Mouse (Mus musculus) inflammation-experienced regulatory T-cells, adult 6 months (primary cell): ENCODE measurements at regions not wholly inside any gene's neighbourhood (a gene's known extent, or its start where the extent isn't known, plus 50 kb on each side); places are given as distances from the start of the nearest gene placed in this dataset.
"Not testable (repeated sequence)": the region's sequence is repeated elsewhere in the genome, so short reads cannot be mapped to it uniquely, and the experiment has no call there.

Experiments
- ATAC-seq: one replicate; pipeline ENCODE4 v1.8.0; 2017

GRCm38 (mm10) chrX:50602461-50602875, 174.2 kb upstream of the Olfr1324 start:
- peak; percentile 18 for ATAC-seq

DNA sequence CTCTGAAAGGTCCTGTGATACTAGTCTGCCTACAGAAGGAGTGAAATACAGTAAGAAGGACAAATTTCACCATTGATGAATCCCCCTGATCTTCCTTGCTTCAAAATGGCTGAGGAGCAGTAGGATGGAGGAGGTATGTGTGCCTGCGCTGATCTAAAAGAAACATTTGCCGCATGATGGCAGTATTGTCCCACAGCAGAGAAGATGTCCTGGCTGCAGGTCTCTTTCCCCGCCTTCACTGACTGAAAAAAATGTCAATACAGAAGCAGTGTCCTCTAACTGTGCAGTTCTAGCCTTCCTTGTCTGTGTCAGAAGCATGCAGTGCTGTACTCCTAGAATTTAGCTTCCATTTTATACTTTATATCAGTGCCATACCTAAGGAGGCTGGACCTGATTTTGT, 172.0 kb upstream of the Olfr1324 start:
- not testable (repeated sequence) for ATAC-seq

GRCm38 (mm10) chrX:50599780-50600179, 171.5 kb upstream of the Olfr1324 start:
- ATAC-seq, result peak; percentile 40

GRCm38 (mm10) chrX:50597626-50598025, 169.3 kb upstream of the Olfr1324 start:
- not testable (repeated sequence) for ATAC-seq

GRCm38 (mm10) chrX:50597105-50597504, 168.8 kb upstream of the Olfr1324 start:
- ATAC-seq, result no peak

DNA sequence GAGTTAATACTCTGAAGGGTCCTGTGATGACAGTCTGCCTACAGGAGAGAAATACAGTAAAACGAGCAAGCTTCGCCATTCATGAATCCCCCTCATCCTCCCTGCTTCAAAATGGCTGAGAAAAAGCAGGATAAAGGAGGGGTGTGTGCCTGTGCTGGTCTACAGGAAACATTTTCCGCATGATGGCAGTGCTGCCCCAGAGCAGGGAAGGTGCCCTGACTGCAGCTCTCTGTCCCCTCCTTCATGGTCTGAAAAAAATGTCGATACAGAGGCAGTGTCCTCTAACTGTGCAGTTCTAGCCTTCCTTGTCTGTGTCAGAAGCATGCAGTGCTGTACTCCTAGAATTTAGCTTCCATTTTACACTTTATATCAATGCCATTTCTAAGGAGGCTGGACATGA, 166.7 kb upstream of the Olfr1324 start:
- ATAC-seq, result not testable (repeated sequence)

DNA sequence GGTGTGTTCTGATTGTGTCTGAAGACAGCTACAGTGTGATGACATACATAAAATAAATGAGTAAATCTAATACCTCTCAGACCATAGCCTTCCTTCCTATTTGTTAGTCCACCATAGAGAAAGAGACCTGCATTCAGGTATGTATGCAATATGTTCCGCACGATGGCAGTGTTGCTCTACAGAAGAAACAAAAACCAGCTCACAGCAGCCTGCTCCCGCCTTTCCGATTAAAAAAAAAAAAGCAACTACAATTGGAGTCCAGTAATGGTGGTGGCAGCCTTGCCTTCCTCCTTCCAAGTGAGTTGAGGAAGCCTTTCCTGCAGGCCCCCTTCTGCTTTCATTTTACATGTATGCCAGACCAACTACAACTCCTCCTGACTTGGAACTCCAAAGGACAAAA, 163.2 kb upstream of the Olfr1324 start:
- no peak for ATAC-seq

DNA sequence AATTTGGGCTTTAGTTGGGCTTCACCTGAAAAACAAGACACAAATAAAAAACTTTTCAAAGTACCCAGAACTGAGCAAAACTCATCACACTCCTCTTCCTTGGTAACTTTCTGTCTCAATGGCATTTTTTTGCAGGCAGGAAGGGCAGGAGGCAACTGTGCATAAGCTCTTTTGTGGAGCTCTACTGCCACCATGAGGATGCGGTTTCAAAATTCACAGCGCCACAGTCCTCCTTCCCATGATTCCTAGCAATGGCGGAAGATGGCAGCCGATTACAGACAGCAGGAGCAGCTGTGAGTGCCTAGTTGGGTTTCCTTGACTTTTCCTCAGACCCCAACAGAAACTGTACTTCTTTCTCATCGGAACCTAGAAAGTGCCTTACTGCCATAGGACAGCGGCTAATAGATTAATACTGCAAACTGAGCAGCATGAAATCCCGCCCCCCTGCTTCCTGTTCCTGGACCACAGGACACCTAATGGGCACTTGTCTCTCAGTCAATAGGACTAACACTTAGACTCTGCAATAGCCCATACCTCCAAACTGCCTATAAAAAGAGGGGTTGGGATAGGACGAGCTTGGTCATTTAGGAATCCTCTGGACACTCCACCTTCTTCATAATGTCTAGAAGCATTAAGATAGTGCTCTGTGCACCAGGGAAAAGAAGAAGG, 162.5 kb upstream of the Olfr1324 start:
- ATAC-seq, result no peak

GRCm38 (mm10) chrX:50588892-50589291, 160.6 kb upstream of the Olfr1324 start:
- no peak for ATAC-seq

GRCm38 (mm10) chrX:50583741-50584580, 155.7 kb upstream of the Olfr1324 start:
- no peak for ATAC-seq

DNA sequence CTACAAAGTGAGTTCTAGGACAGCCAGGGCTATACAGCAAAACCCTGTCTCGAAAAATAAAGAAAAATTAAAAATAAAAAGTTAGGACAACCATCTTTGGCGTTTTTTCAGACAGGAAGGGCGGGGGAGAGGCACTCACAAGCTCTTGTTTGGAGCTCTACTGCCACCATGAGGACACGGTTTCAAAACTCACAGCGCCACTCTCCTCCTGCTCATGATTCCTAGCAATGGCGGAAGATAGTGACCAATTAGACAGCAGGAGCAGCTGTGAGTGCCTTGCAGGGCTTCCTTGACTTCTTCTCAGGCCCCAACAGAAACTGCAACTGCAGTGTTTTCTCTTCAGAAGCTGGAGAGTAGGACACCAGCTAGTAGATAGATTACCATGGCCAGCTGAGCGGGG, 151.9 kb upstream of the Olfr1324 start:
- no peak for ATAC-seq

- no peak for ATAC-seq
Observed at GRCm38 (mm10) chrX:50576824-50577223, 148.5 kb upstream of the Olfr1324 start.

GRCm38 (mm10) chrX:50572191-50573095, 144.1 kb upstream of the Olfr1324 start:
- not testable (repeated sequence) for ATAC-seq

DNA sequence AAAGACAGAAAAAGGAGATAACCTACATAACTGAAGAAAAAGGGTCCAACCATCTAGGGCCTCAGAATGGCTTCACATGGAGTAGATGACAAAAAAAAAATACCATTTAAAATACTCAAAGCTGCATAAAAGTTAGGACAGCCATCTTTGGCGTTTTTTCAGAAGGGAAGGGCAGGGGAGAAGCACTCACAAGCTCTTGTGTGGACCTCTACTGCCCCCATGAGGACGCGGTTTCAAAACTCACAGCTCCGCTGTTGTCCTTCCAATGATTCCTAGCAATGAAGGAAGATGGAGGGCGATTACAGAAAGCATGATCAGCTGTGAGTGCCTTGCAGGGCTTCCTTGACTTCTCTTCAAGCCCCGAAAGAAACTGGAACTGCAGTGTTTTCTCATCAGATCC, 140.8 kb upstream of the Olfr1324 start:
- no peak for ATAC-seq

GRCm38 (mm10) chrX:50566345-50566744, 138.0 kb upstream of the Olfr1324 start:
- ATAC-seq, result no peak

- ATAC-seq, result not testable (repeated sequence)
Observed at GRCm38 (mm10) chrX:50565031-50565430, 136.7 kb upstream of the Olfr1324 start.

- peak; percentile 60 for ATAC-seq
Observed at GRCm38 (mm10) chrX:50560915-50561314, 132.6 kb upstream of the Olfr1324 start.

DNA sequence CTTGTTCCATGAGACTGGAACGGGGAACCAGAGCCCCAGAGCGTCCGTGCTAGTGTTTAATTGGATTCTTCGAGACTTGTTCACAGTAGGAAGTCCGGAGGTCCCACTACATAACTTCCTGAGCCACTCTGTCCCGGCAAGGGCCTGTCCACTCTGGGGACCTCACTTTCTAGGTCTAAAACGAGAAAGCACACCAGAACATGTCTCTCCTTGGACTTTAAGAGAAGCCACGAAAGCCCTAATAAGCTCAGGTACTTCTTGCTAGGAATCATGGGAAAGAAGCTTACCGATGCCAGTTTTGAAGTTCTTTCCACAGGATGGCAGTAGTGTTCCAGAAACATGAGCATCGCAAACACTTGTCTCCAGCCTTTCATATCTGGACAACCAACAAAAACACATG, 122.0 kb upstream of the Olfr1324 start:
- ATAC-seq, result no peak

GRCm38 (mm10) chrX:50549713-50550112, 121.4 kb upstream of the Olfr1324 start:
- no peak for ATAC-seq

DNA sequence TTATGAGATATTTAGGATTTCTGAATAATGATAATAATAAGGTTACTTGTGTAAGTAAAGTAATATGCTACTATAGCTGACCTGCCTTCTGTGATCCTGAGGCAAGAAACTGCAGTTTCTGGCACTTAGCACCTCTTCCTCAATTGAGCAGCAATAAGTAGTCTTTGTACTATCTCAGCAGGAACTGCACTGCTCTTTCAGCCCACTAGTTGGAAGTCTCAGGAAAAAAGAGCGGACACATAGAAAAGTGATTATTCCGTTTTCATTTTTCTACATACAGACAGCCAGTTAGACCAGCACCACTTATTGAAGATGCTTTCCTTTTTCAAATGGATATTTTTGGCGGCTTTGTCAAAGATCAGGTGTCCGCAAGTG, 109.5 kb upstream of the Olfr1324 start:
- ATAC-seq, result peak; percentile 77

GRCm38 (mm10) chrX:50537122-50537784, 109.0 kb upstream of the Olfr1324 start:
- peak; percentile 80 for ATAC-seq

DNA sequence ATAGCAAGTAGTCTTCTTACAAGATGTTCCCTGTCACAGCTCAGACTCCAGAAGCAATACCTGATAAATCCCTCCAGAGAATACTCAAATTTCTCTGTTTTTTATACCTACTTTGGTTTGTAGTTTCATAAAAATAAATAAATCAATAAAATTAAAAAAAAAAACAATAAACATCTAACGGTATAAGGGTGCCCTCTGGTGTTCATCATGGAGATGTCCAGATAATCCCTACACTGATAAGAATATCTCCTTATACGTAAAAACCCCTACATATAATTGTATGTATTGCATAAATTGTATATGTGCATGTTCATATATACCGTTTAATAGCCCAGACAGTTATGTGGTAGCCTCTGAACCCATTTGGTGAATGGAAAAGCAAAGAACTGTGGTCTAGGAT, 75.7 kb upstream of the Olfr1324 start:
- ATAC-seq, result no peak
